Mouse (Mus musculus) gonadal fat pad, adult 2 months (tissue): ENCODE data around the gene Zbtb9. TPM values are rescaled to one million over a fixed set of nuclear protein-coding genes. Genes with fewer than 3 reads are reported as not detected.

Experiments used
- DNase-seq: peaks from one replicate; pipeline ENCODE4 v3.0.0-alpha.2; 2012; ENCODE audit warnings: low read depth
- polyA plus RNA-seq: library from polyadenylated mRNA; depleted of rRNA; stranded (reverse); fragments of >200 nt; gene quantifications from 2 replicates; pipeline ENCODE4 v1.2.3, GENCODE M21; 2012; rRNA removed

Gene Zbtb9
- polyA plus RNA-seq, 1 experiment, result 10.0 TPM

DNA sequence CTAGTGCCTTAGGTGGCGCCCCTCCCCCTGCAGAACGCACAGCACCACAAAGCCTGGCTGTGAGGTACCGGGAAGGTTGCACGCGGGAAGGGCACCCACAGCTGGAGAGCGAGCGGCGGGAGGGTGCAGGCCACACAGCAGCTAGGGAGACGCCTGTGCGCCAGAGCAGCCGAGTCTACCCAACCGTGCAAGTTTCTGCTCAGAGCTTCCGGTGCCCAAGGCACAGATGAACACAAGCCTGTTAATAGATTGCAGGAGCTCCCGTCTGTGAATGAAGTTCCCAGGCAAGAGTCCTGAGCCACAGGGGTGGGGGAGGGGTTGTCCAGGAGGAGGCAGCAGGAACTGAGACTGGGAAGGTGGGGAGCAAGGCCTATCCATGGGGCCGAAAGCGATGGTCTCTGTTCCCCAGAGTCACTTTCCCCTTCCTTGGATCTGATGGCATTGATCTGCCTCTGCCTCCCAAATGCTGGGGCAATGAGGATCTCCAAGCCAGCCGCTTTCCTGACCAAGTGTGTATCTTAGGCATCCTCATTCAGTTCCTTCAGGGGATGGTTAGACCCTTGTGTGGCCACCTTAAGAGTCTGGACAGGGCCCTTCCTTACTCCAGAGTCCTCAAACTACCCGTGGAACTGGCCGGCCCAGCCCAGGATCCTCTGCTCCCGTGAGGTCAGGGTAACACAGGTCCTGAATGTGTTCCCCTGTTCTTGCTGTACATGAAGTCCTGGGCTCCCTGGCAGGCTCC lies 67.5 kb downstream of the Zbtb9 start:
- DNase-seq, result no peak

DNA sequence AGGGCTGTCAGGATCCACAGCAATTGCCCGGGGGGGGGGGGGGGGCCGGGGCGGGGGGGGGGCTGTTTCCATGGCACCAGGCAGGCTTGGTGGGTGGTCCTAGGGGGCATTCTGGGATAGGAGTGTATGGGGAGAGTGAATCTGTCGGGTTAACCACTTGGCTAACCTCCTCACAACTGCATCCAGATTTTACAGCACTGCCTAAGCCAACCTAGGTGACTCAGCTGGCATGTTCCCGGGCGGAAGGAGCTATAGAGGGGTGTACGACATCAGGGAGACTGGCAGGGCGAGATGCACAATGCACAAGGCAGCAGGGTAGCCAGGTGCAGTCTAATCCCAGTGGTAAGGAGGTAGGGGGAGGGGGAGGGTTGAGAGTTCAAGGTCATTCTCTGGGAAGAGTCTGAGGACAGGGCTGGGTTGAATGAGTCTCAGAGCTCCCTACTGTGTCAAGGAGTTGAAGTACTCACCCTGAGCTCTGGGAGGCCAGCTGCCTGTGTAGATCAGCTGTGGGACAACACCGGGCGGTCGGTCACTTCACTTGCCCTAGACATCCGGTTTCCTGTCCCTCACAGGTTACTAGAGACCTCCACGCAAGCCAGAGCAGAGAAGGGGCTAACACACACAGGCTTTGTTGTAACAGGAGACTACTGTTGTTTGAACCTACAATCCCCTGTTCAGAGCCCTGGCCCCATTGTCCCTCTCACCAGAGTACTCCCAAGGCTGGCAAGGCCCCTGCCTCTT lies 68.2 kb downstream of the Zbtb9 start:
- DNase-seq, result no peak

DNA sequence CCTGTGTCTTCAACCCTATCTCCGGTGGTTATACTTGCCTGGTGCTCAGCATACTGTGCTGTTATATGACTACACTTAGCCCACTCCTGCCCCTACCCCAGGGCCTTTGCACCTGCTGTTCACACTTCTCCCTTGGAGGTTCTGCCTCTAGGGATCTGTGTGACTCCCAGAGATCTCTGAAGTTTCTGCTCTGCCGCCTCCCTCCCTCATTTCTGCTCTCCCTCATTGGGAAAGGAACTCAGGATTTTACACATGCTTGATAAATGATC lies 68.8 kb downstream of the Zbtb9 start:
- no peak for DNase-seq

DNA sequence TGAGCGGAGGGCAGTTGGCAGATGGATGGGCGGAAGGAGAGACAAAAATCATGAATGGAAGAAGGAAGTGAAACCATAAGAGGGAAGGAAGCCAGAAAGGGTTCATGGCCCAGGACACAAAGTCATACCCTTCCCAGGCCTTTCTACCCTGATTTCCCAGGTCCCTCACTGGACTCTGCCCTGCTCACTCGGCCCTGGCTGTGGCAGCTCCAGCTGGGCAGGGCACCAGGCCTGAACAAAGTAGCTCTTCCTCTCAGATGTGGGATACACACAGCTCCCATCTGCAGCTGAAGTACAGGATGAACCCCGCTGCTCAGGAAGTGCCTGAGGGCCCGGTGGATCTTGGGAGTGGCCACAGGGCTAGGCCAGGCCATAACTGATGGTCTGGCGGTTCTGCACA lies 69.9 kb downstream of the Zbtb9 start:
- no peak for DNase-seq

DNA sequence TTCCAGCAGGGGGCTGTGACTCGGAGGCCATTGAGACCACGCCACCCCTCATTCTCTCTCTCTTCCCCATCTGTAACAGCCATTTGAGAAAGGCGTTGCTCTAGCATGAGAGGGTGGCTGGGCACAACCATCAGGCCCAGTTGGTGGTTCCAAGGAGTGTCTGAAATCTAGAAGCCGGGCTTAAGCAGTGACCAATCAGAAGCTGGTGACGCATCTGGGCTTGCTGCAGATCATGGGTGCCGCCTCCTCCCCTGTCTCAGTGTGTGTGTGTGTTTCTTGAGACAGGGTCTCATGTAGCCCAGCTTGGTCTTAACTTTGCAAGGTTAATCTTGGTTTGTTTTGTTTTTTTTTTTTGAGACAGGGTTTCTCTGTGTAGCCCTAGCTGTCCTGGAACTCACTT lies 72.2 kb downstream of the Zbtb9 start:
- no peak for DNase-seq

DNA sequence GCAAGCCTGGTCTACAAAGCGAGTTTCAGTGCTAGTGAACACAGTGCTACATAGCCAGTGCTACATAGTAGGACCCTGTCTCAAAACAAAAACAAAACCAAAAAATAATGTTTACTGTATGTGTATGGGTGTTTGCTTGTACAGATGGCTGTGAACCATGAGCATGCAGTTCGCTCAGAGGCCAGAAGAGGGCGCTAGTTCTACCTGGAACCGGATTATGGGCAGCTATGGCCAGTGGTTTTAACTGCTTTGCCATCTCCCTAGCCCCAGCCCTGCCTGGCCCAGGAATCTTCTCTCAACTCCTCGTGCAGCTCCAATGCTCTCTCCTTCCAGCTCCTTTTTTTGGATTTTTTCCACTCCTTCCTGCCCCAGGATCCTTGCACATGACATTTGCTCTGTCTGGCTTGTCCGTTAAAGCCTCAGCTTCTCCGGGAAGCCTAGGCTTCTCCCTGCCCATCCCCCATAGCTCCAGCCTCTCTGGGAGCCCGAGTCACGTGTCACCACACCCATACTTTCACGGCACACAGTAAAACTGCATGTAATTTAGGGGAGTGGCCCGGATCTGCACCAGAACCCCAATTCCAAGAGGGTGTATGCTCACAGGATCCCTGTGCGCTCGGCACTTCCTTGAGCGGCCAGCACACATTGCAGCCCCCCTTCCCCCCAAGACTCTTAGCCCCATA lies 74.9 kb downstream of the Zbtb9 start:
- DNase-seq, result no peak

DNA sequence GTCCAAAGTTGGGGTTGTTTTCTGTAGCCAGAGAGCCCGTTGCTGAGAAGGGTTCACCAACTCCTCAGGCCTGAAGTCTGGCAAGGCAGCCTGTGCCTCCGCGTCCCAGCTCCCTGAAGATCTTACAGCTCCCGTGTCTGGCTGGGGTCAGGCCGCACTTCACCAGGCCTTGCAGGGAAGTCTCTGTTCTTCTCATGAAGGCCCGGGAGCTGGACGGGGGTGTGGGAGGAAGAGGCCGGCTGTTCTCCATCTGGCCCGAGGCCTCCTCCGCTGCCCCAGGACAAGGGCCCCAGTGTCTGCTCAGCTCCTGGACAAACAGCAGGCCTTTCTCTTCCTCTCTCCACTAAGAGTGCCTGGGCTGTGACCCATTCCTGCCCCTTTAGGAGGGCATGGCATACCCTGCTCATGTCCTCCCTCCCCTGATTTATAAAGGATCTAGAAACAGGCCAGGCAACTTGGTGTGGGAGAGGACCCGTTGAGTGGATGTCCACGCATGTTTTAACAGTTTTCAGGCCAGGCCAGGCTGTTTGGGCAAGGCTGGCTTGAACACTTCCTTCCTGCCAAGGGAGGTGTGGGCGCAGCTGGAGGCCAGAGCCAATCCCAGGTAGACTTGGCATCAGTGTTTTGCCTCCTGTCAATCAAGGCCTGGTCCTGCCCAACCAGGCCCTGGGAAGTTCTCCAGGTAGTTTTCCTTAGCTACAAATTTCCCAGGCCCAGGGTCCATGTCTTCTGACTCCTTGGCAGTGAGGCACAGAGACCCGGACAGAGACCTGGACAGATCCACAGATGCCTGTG lies 75.7 kb downstream of the Zbtb9 start:
- no peak for DNase-seq

DNA sequence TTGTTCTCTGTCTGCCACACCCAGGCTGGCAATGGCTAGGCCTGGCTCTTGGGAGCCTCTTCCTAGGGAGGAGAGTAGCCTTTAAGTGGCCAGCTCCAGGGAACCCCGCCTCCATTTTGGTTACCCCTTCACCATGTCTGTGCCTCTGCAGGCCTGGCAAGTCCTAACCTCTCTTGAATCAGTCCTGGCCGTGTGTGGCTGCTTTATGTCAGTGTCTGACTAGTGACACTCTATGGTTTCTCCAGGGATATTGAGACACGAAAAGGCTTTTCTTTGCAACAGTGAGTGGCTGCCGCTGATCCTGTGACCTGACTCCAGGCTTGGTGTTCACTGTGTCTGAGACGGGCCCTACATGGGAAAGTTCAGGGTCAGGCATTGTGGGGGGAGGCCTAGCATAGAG lies 77.9 kb downstream of the Zbtb9 start:
- DNase-seq, result no peak

DNA sequence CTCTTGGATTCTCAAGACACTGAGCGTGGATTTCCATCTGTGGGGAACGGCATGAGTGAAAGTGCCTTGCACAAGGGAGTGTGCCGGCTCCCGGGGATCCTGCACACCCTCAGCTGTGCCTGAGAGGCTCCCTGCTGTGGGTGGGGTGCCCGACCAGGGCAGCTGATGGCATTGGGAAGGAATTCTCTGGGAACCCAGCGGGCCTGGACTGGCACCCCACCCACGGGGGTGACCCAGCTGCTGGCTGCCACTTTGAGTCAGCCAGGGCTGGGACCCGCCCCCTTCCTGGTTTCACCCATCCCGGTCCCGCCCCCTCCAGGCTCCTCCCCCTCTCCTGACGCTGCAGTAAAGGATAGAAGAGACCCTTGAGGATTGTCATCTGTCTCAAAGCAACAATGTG lies 78.5 kb downstream of the Zbtb9 start:
- no peak for DNase-seq

DNA sequence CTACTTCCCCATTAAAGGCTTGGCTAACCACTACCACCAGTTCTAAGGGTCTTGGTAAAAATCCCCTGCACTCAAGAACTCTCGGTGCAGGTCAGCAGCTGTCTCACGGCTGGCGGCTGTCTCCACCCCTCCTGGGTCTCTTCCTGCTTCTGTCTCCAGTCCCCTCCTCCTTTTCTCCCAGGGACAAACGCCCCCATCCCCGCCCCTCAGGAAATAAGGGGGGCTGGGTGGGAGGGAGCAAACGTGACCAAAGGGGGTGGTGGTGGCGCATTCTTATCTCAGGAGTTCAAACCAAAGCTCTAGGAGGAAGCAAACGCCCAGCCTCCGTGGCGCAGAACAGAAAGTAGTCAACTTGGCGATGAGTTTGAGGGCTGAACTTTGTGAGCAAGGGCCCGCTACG lies 83.2 kb downstream of the Zbtb9 start:
- no peak for DNase-seq

DNA sequence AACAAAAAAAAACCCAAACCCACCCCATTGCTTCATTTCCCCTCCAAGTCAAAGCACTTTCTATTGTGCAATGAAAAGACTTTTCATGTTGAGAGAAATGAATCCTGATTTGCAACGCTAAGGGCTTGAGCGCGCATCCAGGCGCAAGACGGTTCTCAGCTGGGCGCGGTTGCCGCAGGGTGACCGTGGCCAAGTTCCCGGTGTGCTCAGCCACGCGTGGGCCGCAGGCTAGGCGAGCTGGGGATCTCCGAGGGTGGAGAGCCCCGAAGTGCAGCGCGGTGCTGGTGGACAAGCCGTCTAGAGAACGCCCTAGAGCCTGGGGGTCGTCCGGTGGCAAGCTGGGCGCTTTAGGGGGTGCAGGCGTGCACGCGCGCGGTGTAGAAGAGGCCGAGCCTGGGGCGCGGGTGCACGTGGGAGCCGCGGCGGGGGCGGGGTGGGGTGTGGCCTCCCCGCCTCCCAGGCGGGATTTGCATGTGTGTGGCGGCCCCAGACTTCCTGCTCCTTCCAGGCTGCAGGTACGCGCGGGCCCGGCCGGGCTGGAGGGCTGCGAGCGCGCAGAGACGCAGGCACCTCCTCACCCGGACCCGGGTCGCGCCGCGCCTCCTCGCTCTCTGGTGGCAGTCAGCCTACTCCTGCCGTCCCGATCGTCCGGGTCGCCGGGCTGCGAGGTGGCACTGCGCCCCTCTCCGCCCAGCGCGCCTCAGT lies 84.0 kb downstream of the Zbtb9 start, which contains the start of gene Itpr3:
Itpr3 (plus strand) TSS at position 493 of the 705 bp plus-strand sequence.
- DNase-seq, result no peak

DNA sequence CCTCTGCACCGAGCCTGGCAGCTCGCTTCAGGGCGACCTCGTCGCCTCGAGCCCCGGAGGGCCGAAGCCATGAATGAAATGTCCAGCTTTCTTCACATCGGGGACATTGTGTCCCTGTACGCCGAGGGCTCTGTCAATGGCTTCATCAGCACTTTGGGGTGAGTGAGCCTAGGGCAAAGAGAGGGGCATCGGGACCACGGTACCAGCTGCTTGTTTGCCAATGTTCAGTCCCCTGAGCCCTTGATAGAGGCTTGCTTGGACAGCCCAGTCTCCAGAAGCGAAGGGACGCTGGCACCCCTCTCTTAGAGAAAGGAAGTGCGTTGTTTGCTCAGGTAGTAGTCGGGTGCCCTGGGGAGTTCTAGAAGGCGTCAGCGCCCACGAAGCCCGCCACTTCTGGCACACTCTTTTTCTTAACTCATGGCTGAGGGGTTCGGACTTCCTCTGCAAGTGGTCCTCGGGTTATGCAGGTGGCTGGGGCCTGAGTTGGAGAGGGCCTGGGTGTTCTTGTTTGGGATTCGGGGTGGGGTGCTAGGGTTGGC lies 84.6 kb downstream of the Zbtb9 start:
- DNase-seq, result no peak

Other genes starting within 250 kb of the Zbtb9 start
- gene Bnip1, start 192.1 kb upstream of the Zbtb9 start, polyA plus RNA-seq, result 20.6 and 24.3 TPM in 2 replicates
- gene Nkx2-5, start 128.2 kb upstream of the Zbtb9 start, polyA plus RNA-seq, result not detected in 2 replicates
- 2.5 TPM in 2 replicates for gene Kifc5b, start 56.1 kb upstream of the Zbtb9 start, polyA plus RNA-seq
- gene Phf1, start 40.1 kb upstream of the Zbtb9 start, polyA plus RNA-seq, result 44.1 and 46.2 TPM in 2 replicates
- 116 and 131 TPM in 2 replicates for gene Cuta, start 33.6 kb upstream of the Zbtb9 start, polyA plus RNA-seq
- 13.2 and 20.3 TPM in 2 replicates for gene Syngap1, start 31.9 kb upstream of the Zbtb9 start, polyA plus RNA-seq
- 31.0 and 39.6 TPM in 2 replicates for gene Bak1, start 55.8 kb downstream of the Zbtb9 start, polyA plus RNA-seq
- gene Itpr3, start 84.1 kb downstream of the Zbtb9 start, polyA plus RNA-seq, result 10.6 and 15.3 TPM in 2 replicates
- gene Uqcc2, start 160.7 kb downstream of the Zbtb9 start, polyA plus RNA-seq, result 177 and 219 TPM in 2 replicates
- gene Ip6k3, start 194.6 kb downstream of the Zbtb9 start, polyA plus RNA-seq, result 0.20 and 0.32 TPM in 2 replicates
- gene Lemd2, start 231.3 kb downstream of the Zbtb9 start, polyA plus RNA-seq, result 63.7 and 68.8 TPM in 2 replicates